Mouse (Mus musculus) B cell, adult (primary cell): ENCODE measurements around the gene Glb1l3. TPM values are rescaled to one million over a fixed set of nuclear protein-coding genes. Genes with fewer than 3 reads are reported as not detected.

Experiments used
- total RNA-seq: library from RNA; stranded (reverse); gene quantifications from 4 replicates; pipeline ENCODE4 v1.2.4, GENCODE M21; 2023; ENCODE audit not compliant: inconsistent age

Glb1l3 gene
- total RNA-seq, result not detected in 4 replicates

DNA sequence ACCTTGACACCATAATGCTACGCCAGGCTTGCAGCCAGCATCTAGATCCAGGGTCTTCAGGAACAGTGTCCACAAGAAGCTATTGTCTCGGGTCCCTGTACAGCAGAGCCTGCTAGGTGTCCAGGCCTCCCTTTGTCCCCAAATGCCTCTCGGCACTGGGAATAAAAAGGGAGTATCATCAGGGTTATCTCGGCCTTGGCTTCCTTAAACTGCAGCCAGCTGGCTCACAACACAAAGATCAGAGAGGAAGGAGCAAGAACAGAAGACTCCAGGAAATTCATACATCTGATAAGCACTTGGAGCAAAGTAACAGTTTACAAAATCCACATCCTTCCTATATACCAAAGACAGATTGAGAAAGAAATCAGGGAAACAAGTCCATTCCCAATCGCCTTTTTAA lies at the start of gene Glb1l3:
Glb1l3 (minus strand) TSS at position 140 of the 400 bp plus-strand sequence.

DNA sequence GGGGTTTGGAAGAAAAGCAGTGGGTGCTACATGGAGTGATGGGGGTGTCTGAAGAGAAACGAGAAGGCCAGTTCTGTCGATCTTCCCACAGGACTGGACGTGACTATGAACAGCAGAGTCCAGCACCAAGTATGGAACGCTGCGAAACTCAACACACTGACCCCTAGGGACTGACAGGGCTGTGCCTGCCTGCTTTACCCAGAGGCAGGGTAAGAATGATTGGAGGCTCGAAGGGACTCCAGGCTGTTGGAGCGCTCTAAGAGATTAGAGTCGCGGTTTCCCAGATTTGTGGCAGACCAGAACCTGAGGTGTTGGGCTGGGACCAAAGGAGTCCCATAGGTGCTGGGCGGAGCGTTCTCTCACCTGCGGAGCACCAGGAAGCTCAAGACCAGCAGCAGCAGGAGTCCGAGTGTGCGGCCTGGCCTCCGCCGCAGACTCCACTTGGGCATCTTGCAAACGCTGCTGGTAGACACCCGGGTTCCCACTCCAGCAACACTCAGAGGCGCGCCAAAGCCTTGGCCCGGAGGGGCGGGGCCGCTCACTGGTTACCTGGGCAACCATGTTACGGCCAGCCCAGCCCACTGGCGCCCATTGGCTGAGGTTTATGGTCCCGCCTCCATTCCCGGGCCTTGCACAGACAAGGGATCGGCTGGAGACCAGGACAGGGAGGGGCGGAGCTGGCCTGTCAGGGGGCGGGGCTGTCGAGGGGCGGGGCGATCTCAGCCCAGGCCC lies 54.6 kb downstream of the Glb1l3 start, which contains the start of gene Glb1l2:
Glb1l2 (minus strand) TSS at position 534 of the 732 bp plus-strand sequence.

Other genes with a start within 250 kb of the Glb1l3 start
- gene B3gat1, start 127.2 kb downstream of the Glb1l3 start, total RNA-seq, result not detected in 4 replicates
- not detected in 4 replicates for gene Glb1l2, start 54.4 kb downstream of the Glb1l3 start, total RNA-seq
- gene Gm1110, start 62.2 kb upstream of the Glb1l3 start, total RNA-seq, result not detected in 4 replicates
- gene Acad8, start 138.7 kb upstream of the Glb1l3 start, total RNA-seq, result 5.1 to 8.4 TPM (median 7.3 TPM) in 4 replicates
- gene Thyn1, start 138.8 kb upstream of the Glb1l3 start, total RNA-seq, result 7.2 to 12.1 TPM (median 8.5 TPM) in 4 replicates
- gene Vps26b, start 169.2 kb upstream of the Glb1l3 start, total RNA-seq, result 1.8 to 2.6 TPM (median 1.8 TPM) in 4 replicates
- gene Ncapd3, start 169.3 kb upstream of the Glb1l3 start, total RNA-seq, result 15.5 to 19.8 TPM (median 18.6 TPM) in 4 replicates